Mouse (Mus musculus): ENCODE measurements around the gene Tcf25.

DNA sequence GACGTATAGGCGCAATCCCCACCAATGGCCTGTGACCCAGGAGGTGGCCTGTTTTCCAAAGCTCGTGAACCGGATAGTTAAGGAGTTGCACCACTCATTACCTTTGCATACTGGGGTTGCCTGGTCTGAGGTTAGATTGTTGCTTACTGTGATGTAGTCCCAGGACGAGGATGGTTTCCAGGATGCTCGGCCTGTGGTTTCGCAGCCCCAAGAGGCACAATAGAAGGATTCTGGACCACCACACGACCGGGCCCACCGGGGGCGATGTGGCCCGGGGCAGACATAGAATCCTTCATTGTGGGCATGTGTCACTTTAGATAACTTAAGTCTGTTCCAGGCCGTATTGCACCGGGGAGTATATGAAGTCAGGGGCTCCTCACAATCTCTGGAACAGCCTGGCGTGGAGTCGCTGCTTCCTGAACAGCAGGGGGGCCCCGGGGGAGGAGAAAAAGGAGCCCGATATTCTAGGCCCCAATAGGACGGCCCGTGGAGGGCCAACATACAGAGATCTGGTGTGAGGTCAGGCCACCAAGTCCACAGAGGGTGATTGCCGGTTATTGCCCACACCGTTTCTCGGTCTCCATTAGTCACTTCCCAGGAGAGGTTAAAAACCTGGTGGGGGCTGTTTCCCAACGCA, 54.2 kb downstream of the Tcf25 start:
- TF ChIP-seq POLR2A (IDR thresholded peaks at IDR 0.05; ENCODE audit: borderline replicate concordance, insufficient read depth, low read length) (no peak), CTCF (IDR thresholded peaks at IDR 0.05; ENCODE audit: borderline replicate concordance, insufficient read depth, low read depth, low read length) (no peak)

Measured in cerebellum, adult 2 months (tissue).